Mouse (Mus musculus): ENCODE results near the gene Icos.

Icos gene

GRCm38 (mm10) chr1:61035270-61035669 lies 57.5 kb downstream of the Icos start:
- in situ Hi-C loops (cut with MboI, MseI), result no loop called here

GRCm38 (mm10) chr1:61038223-61038622 lies 60.5 kb downstream of the Icos start:
- in situ Hi-C loops (cut with MboI, MseI), result no loop called here

- in situ Hi-C loops (cut with MboI, MseI), result no loop called here
These were observed 61.6 kb downstream of the Icos start for GRCm38 (mm10) chr1:61039310-61039709.

GRCm38 (mm10) chr1:61040401-61040800 lies 62.7 kb downstream of the Icos start:
- in situ Hi-C loops (cut with MboI, MseI), result no loop called here

- in situ Hi-C loops (cut with MboI, MseI), result no loop called here
These were observed 65.1 kb downstream of the Icos start for GRCm38 (mm10) chr1:61042842-61043241.

- in situ Hi-C loops (cut with MboI, MseI), result no loop called here
These were observed 68.5 kb downstream of the Icos start for GRCm38 (mm10) chr1:61046055-61046705.

GRCm38 (mm10) chr1:61047336-61047735 lies 69.6 kb downstream of the Icos start:
- in situ Hi-C loops (cut with MboI, MseI), result no loop called here

Data from T-helper 1 cell (primary cell).